Mouse (Mus musculus): ENCODE measurements around the gene Sh3bp1.

The Sh3bp1 gene

GRCm38 (mm10) chr15:78918126-78918525, 18.6 kb downstream of the Sh3bp1 start:
- no peak for DNase-seq

DNA sequence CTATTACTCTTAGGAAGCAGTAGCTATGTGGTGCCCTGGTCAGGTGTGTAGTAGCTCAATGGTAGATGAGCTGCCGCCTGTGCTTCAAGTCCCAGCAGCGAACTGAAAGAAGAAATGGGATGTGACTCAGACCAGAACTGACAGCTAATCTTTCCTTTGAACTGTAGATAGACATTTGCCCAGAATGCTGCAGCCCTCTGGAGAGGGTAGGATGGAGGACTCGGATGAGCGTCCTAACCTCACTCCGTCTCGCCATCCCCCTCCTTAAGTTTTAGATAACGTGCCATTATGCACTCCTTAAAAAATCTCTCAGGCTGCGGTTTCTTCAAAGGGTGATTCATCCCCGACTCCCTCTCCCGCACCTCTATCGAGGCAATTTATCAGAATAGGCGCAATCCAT, 20.3 kb downstream of the Sh3bp1 start:
- no peak for DNase-seq

DNA sequence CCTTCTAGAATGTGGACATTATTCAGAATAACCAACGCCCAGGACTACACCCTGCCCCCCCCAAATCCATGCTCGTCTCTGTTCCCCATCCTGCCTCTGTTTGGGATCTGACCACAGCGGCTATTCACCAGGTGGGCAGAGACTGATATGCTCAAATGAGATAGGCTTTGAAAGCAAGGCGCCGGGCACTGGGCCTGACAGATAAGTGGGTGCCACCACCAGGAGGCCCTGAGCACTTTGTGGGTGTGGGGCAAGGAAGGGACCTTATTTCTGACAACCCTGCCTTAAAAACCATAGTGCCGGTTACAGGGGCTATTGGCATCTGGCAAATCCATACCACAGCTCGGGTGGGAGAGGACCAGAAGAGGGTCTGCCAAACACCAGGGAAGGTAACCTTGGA, 23.1 kb downstream of the Sh3bp1 start:
- DNase-seq = no peak

DNA sequence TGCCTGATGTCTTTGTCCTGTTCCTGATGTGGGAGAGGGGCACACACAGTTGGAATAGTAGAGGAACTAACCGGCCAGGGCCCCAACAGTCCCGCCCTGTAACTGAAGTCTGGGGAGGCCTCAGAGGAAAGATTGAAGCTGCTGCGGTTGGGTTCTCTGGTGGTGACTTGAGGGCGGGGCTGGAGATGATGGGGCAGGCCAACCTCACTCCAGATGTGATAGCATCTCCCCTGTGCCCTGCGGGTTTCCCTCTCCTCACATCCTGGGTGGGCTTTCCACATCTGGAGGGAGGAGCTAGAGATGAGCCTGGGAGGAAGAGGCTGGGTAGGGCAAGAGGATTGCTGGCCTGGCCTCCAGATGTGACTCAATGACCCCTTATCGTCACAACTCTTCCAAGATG, 24.0 kb downstream of the Sh3bp1 start:
- DNase-seq = no peak

DNA sequence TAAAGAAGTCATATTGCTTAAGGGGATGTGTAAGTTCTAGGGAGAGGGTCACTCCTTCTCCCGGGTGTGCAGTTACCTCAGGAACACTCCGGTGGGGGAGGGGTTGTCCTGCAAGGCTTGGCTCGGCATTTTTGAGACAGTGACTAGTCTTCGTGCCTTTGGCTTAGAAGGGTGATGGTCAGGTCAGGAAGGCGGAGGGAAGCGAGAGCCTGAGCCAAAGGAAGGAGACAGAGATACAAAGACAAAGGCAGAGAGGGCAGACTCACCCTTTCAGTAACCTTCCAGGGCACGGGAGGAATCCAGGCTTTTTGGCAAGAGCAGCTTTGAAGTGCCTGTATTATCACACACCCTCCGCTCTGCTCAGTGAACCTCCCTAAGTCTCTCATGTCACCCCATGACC, 25.6 kb downstream of the Sh3bp1 start:
- peak; percentile 39 to 55 for DNase-seq

GRCm38 (mm10) chr15:78926021-78926919, 26.7 kb downstream of the Sh3bp1 start, which contains the start of gene Lgals1:
Lgals1 (plus strand) TSS chr15:78926725.
- peak; percentile 94 to 95 for DNase-seq

DNA sequence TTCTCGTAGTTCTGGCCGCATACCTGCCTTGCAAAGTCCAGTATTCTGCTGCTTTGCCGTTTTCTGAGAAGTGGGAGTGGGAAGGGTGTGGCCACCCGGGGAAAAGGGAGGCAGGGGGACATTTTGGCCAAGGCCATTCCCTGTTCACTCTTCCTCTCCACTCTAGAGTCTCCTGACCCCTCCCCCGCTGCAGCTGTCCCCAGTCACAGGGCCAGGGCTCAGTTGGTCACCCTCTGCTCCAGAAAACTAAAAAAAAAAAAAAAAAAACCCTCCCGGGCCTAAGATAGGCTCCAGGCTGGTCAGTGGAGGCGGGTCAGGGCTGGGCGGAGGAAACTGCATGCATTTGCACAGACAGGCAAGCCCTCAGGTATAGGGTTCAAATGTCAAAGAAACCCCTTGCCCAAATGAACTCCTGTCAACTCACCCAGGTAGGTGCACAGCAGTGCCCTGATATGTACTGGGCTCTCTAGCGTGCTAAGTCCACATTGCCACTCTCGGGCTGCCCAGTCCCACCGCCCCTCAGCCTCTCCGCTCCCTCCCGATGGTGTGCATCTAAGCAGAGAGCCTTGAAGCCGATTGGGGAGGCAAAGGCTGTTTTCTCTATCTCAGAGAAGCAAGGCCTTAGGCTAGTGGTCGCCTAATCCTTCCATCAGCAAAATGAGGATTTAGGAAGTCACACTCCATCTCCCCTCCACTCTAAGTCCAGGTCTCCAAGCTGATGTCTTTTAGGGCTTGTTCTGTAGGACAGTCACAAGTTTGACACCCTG, 27.6 kb downstream of the Sh3bp1 start:
- DNase-seq = peak in 1 of 2 experiments; percentile 33

GRCm38 (mm10) chr15:78927788-78928457, 28.4 kb downstream of the Sh3bp1 start:
- peak; percentile 64 to 68 for DNase-seq

DNA sequence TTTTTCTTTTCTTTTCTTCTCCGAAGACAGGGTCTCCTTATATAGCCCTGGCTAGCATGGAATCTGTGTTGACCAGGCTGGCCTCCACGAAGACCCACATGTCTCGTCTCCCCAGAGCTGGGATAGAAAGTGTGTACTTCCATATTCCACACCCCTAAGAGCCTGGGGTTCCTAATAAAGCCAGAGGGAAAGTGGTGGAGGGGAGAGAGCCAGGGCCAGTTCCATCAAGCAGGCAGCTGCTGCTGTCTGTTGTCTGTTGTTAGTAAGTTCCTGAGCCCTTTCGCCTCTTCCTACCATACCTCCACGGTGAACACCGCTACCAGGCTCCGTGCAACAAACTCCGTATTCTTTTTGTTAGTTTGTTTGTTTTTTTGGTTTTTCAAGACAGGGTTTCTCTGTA, 29.0 kb downstream of the Sh3bp1 start:
- DNase-seq = no peak

DNA sequence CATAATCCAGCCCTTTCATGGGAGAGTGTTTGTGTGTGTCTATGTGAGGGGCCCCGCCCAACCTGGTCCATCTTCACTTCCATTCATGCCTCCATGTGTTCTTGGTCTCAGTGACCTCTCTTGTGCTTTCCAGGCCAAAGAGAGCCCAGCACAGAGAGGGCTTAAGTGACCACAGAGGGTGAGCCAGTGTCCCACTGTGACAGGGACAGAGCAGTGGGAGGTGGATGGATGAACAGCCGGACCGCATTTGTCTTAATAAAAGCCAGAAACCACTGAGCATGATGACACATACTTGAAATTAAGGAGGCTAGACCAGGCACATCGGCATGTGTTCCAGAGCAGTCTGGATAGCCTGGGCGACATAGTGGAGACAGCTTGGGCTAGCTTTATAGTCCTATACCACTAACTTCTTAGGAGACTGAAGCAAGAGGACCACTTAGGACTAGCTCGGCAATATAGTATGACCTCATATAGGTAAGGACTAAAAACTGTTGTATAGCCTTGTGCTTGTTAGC, 30.7 kb downstream of the Sh3bp1 start:
- DNase-seq = no peak

- DNase-seq = no peak
Measured at GRCm38 (mm10) chr15:78930801-78931426, 31.3 kb downstream of the Sh3bp1 start.

GRCm38 (mm10) chr15:78931577-78931976, 32.0 kb downstream of the Sh3bp1 start:
- peak in 1 of 2 experiments; percentile 64 for DNase-seq

- DNase-seq = peak; percentile 78 to 89
Measured at GRCm38 (mm10) chr15:78934784-78935320, 35.3 kb downstream of the Sh3bp1 start, which contains the start of gene Nol12. Nol12 (plus strand) TSS chr15:78934933.

- no peak for DNase-seq
Measured at GRCm38 (mm10) chr15:78936403-78936802, 36.8 kb downstream of the Sh3bp1 start.

GRCm38 (mm10) chr15:78937311-78937710, 37.7 kb downstream of the Sh3bp1 start:
- DNase-seq = no peak

DNA sequence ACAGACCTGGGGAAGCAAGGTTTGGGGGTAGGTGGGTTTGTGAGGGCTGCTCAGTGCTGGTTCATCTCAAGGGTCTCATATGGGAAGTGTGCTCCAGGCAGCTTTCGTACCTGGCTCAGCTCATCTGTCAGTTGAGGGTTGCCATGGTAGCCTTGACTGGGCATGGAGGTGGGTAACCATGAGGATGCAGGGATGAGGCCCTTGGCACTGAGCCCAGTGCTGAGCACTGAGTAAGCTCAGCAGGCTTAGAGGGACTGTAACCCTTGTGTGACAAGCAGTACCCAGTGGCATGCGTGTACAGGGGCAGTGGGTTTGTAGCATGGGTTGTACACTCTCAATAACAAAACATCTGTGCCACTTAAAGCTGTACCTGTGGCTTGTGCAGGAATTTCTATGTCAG, 38.4 kb downstream of the Sh3bp1 start:
- DNase-seq = no peak

DNA sequence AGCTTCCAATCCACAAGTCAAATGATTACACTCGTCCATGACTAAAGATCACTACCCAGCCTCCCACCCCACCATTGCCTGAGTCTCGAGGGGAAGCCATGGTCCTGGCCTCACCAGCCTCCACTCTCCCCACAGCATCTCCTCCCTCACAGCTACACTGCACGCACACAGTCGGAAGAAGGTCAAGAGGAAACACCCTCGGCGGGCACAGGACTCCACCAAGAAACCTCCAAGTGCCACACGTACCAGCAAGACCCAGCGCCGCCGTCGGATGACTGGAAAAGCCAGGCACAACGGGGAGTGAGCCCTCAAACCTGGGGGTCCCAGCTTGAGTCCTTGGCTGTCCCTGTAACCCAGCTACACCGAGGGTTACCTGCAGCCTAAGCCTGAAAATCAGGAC, 40.8 kb downstream of the Sh3bp1 start:
- no peak for DNase-seq

DNA sequence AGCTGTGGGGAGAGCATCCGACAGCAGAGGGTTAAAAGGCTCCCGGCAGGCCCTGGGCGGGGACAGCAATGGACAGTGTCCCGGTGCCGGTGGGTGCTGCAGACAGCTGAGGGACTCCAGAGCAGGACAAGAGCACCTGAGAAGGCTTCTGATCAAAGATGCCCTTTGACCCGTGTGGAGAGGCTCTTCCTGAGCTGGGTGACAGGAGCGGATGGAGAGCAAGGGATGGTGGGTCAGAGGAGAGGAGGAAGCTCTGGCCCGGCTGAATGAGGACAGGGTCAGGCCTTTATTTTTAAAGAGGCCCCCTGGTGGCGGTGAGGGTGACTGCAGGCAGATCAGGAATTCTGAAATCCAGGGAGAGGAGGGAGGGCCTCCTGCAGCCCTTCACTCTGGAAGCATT, 43.1 kb downstream of the Sh3bp1 start:
- peak; percentile 68 to 82 for DNase-seq

GRCm38 (mm10) chr15:78946232-78946631, 46.7 kb downstream of the Sh3bp1 start:
- no peak for DNase-seq

DNA sequence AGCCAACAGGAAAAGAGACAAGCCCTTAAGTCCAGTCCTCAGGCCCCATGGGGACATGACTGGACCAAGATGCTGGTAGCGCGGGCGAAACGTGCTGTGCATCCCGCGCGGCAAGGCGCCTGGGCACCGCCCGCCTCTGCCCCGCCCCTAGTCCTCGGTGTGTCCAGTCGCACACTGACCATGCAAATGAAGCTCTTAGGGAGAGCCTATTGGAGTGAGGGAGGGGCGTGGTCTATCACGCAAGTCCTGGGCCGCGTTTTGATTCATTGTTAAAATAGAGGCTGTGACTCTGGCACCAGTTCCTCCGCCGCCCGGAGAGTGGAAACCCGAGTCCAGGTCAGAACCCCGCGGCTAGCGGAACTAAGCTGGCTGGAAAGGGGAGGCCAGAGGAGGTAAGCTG, 48.1 kb downstream of the Sh3bp1 start, which contains the start of gene Triobp:
Gene Triobp, plus strand, starts transcription at position 68 of the 400 bp plus-strand sequence.
- DNase-seq = peak; percentile 86 to 88

DNA sequence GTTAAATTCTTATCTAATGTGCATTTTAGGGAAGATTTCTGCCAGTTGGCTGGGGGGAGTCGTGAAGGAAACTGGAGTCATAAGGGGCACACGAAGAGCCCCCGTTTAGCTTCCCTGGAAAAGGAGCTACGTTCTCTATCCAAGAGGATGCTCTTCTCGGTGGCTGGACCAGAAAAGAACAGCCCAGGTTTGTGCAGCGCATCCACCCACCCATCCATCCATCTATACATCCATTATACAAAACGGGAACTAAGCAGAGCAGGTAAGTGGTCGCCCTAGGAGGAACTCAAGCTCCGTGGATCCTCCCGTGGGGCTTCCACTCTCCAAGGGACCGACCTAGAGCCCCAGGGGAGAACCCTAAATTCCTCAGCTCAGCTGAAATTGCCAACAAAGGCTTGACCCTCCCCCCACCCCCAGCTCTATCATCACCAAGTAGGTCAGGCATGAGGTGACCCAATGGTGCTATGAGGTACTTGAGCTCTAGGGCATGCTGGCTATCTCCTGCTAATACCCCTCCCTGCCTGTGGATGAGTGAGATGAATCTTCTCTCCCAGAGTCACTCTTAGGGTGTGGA, 48.7 kb downstream of the Sh3bp1 start:
- DNase-seq = no peak

DNA sequence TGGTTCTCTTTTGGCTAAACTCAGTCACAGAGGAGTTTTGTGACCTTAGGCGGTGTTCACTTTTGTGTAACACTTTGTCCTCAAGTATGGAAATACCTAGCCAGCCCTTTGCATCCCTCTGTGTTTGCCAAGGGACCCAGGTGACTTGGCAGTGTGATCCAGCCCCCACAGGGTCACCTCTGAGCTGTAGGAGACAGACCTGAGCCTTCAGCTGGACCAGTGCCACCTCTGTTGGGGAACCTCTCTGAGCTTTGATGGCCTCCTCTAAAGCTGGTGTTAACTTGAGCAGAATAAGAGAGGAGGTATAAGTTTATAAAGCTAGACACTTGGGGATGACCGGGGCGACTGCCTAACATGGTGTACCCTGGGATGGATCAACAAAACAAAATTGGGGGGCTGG, 49.3 kb downstream of the Sh3bp1 start:
- DNase-seq = no peak

All from kidney, adult 8-10 months (tissue).